Mouse (Mus musculus) erythroblast, embryonic 14.5 days (primary cell): ENCODE measurements around the gene Pdp2.

ENCODE experiments used
- GATA1 ChIP-seq: IDR thresholded peaks from 2 replicates; pipeline ENCODE4 v1.6.1; 2012; ENCODE audit warnings: low read length, inconsistent platforms, mixed read lengths
- TAL1 ChIP-seq: IDR thresholded peaks from 3 replicates; pipeline ENCODE4 v1.6.1; 2012; ENCODE audit warnings: low read length, inconsistent platforms, mixed read lengths

DNA sequence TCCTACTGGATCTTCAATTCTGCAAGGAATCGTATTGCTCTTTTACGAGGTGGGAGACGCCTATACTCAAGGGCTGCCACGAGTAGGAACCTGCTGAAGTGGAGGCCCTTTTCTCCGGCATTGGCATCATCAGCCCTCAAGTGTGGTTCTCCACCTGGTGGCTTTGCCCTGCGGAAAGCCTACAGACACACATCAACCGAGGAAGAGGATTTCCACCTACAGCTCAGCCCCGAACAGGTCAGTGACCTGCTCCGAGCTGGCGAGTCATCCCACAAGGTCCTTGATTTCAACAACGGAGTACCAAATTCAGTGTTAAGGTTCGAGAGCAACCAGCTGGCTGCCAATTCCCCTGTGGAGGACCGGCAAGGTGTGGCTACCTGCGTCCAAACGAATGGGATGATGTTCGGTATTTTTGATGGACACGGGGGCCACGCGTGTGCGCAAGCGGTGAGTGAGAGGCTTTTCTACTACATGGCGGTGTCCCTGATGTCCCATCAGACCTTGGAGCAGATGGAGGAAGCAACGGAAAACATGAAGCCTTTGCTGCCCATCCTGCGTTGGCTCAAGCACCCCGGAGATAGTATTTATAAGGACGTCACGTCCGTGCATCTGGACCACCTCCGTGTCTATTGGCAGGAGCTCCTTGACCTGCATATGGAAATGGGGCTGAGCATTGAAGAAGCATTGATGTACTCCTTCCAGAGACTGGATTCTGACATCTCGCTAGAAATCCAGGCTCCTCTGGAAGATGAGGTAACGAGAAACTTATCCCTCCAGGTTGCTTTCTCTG is 2.5 kb downstream of the Pdp2 start:
- TF ChIP-seq TAL1 (no peak), GATA1 (no peak)
